Mouse (Mus musculus) midbrain, embryonic 14.5 days (tissue): ENCODE data around the gene Ang2. TPM values are rescaled to one million over a fixed set of nuclear protein-coding genes. Genes with fewer than 3 reads are reported as not detected.

ENCODE experiments used
- ATAC-seq: fragments of 200-750 bp; cut with Nextera tagmentation; 2 replicates; pipeline ENCODE4 v1.8.0; 2017; ENCODE audit warnings: moderate number of reproducible peaks, moderate library complexity; ENCODE audit not compliant: low FRiP score, low TSS enrichment
- DNase-seq: peaks from one replicate; pipeline ENCODE4 v3.0.0-alpha.2; 2015
- H3K27ac ChIP-seq: fragments of 300-500 bp; sonication (generic); replicated peaks from 2 replicates; pipeline ENCODE4 v1.5.1; 2014; ENCODE audit warnings: mild to moderate bottlenecking, low read depth, low read length, moderate library complexity
- H3K27me3 ChIP-seq: fragments of 300-500 bp; sonication (generic); 2 replicates; pipeline ENCODE4 v1.6.1; 2014; ENCODE audit warnings: low read length, control low read depth, mixed read lengths; ENCODE audit not compliant: control insufficient read depth, insufficient read depth
- H3K36me3 ChIP-seq: fragments of 300-500 bp; sonication (generic); 2 replicates; pipeline ENCODE4 v1.6.1; 2014; ENCODE audit warnings: low read length, control low read depth; ENCODE audit not compliant: control insufficient read depth, insufficient read depth
- H3K4me1 ChIP-seq: fragments of 300-500 bp; sonication (generic); 2 replicates; pipeline ENCODE4 v1.6.1; 2014; ENCODE audit warnings: mild to moderate bottlenecking, antibody characterized with exemption, low read length, control low read depth; ENCODE audit not compliant: control insufficient read depth, insufficient read depth
- H3K4me2 ChIP-seq: fragments of 300-500 bp; sonication (generic); 2 replicates; pipeline ENCODE4 v1.6.1; 2014; ENCODE audit warnings: mild to moderate bottlenecking, low read length, moderate library complexity
- H3K4me3 ChIP-seq: fragments of 300-500 bp; sonication (generic); replicated peaks from 2 replicates; pipeline ENCODE4 v1.5.1; 2014; ENCODE audit warnings: low read depth, low read length
- H3K9ac ChIP-seq: fragments of 300-500 bp; sonication (generic); replicated peaks from 2 replicates; pipeline ENCODE4 v1.6.1; 2014; ENCODE audit warnings: mild to moderate bottlenecking, low read length, moderate library complexity
- H3K9me3 ChIP-seq: fragments of 300-500 bp; sonication (generic); 2 replicates; pipeline ENCODE4 v1.6.1; 2016; ENCODE audit warnings: low read length, control low read depth, mixed read lengths; ENCODE audit not compliant: control insufficient read depth
- WGBS: fragments of 180-500 bp; shearing (Covaris S2); extraction: QIAGEN DNeasy Blood & Tissue Kit; methylation state at CpG from one replicate; pipeline ENCODE4 v1.1.7; 2014; 5-methylcytosine and 5-hydroxymethylcytosine counted together
- polyA plus RNA-seq: library from polyadenylated mRNA; unstranded; fragments of >200 nt; fragmentation: Nextera tagmentation; extraction: Ambion mirVana; gene quantifications from 2 replicates; pipeline ENCODE4 v1.2.1, GENCODE M21; 2014

Gene Ang2
- polyA plus RNA-seq, 1 experiment from 2014 or later: not detected

- no peak overlapping the region for H3K4me3 ChIP-seq
- 100% methylated on average over 1 of the region's 1 CpGs for WGBS
- no peak for ATAC-seq
- H3K27me3 ChIP-seq: no peaks in the 10 kb centered on the region
- no peak overlapping the region for H3K4me2 ChIP-seq
- no peak overlapping the region for H3K27ac ChIP-seq
- H3K4me1 ChIP-seq: no peaks in the 10 kb centered on the region
- H3K9me3 ChIP-seq: no peaks in the 10 kb centered on the region
- no peak overlapping the region for H3K9ac ChIP-seq
- no peak for DNase-seq
- no peaks in the 10 kb centered on the region for H3K36me3 ChIP-seq
Measured at GRCm38 (mm10) chr14:51157072-51157471, 41.9 kb downstream of the Ang2 start.

- Histone ChIP-seq H3K9ac (no peak overlapping the region), H3K27me3 (no peaks in the 10 kb centered on the region), H3K4me2 (no peak overlapping the region), H3K9me3 (no peaks in the 10 kb centered on the region), H3K36me3 (no peaks in the 10 kb centered on the region), H3K4me1 (no peaks in the 10 kb centered on the region), H3K27ac (no peak overlapping the region), H3K4me3 (no peak overlapping the region)
- 87% methylated on average over 4 of the region's 4 CpGs for WGBS
- ATAC-seq (no peak), DNase-seq (no peak)
Measured at GRCm38 (mm10) chr14:51156736-51157068, 42.2 kb downstream of the Ang2 start.

GRCm38 (mm10) chr14:51156056-51156735 is 42.8 kb downstream of the Ang2 start:
- no peaks in the 10 kb centered on the region for H3K27me3 ChIP-seq
- ATAC-seq: no peak
- H3K36me3 ChIP-seq: no peaks in the 10 kb centered on the region
- 88% methylated on average over 5 of the region's 5 CpGs for whole genome bisulfite sequencing
- no peak overlapping the region for H3K9ac ChIP-seq
- H3K4me2 ChIP-seq: no peak overlapping the region
- no peaks in the 10 kb centered on the region for H3K9me3 ChIP-seq
- H3K27ac ChIP-seq: no peak overlapping the region
- H3K4me3 ChIP-seq: no peak overlapping the region
- H3K4me1 ChIP-seq: no peaks in the 10 kb centered on the region
- DNase-seq: no peak

- Histone ChIP-seq H3K9ac (no peak overlapping the region), H3K4me3 (no peak overlapping the region), H3K27ac (no peak overlapping the region), H3K4me1 (no peaks in the 10 kb centered on the region), H3K9me3 (no peaks in the 10 kb centered on the region), H3K27me3 (no peaks in the 10 kb centered on the region), H3K4me2 (no peak overlapping the region), H3K36me3 (no peaks in the 10 kb centered on the region)
- WGBS: 90% methylated on average over 5 of the region's 5 CpGs
- DNase-seq (no peak), ATAC-seq (no peak)
Measured at GRCm38 (mm10) chr14:51152249-51152870, 46.6 kb downstream of the Ang2 start.

GRCm38 (mm10) chr14:51150206-51150831 is 48.6 kb downstream of the Ang2 start:
- Histone ChIP-seq H3K9ac (no peak overlapping the region), H3K27me3 (no peaks in the 10 kb centered on the region), H3K27ac (no peak overlapping the region), H3K4me1 (0 out of 2 replicates have a peak, but pooled peaks cover 3% of the 10 kb centered on the region), H3K4me3 (no peak overlapping the region), H3K36me3 (no peaks in the 10 kb centered on the region), H3K9me3 (no peaks in the 10 kb centered on the region), H3K4me2 (no peak overlapping the region)
- DNase-seq: no peak
- ATAC-seq: no peak
- WGBS: 87% methylated on average over 3 of the region's 3 CpGs

GRCm38 (mm10) chr14:51149164-51149563 is 49.8 kb downstream of the Ang2 start:
- no peak overlapping the region for H3K4me2 ChIP-seq
- no peak overlapping the region for H3K27ac ChIP-seq
- 0 out of 2 replicates have a peak, but pooled peaks cover 3% of the 10 kb centered on the region for H3K4me1 ChIP-seq
- H3K4me3 ChIP-seq: no peak overlapping the region
- H3K36me3 ChIP-seq: no peaks in the 10 kb centered on the region
- no peaks in the 10 kb centered on the region for H3K27me3 ChIP-seq
- no peaks in the 10 kb centered on the region for H3K9me3 ChIP-seq
- no peak overlapping the region for H3K9ac ChIP-seq
- WGBS: 72% methylated on average over 5 of the region's 5 CpGs
- DNase-seq (no peak), ATAC-seq (no peak)

- DNase-seq: no peak
- Histone ChIP-seq H3K36me3 (no peaks in the 10 kb centered on the region), H3K9ac (no peak overlapping the region), H3K27me3 (no peaks in the 10 kb centered on the region), H3K27ac (no peak overlapping the region), H3K9me3 (no peaks in the 10 kb centered on the region), H3K4me2 (no peak overlapping the region), H3K4me1 (0 out of 2 replicates have a peak, but pooled peaks cover 3% of the 10 kb centered on the region), H3K4me3 (no peak overlapping the region)
- WGBS: 67% methylated on average over 3 of the region's 3 CpGs
- ATAC-seq: no peak
Measured at GRCm38 (mm10) chr14:51148006-51148405, 50.9 kb downstream of the Ang2 start.

GRCm38 (mm10) chr14:51146685-51147084 is 52.3 kb downstream of the Ang2 start, which contains the start of gene Rnase1:
Rnase1 (minus strand) TSS chr14:51146785.
- H3K27ac ChIP-seq: no peak within 1 kb of the TSS
- no peak for ATAC-seq

More at GRCm38 (mm10) chr14:51146685-51147084, 52.3 kb downstream of the Ang2 start, which contains the start of gene Rnase1:
- H3K27me3 ChIP-seq: no peaks in the 10 kb centered on the region
- H3K9ac ChIP-seq: no peak within 1 kb of the TSS
- 0 out of 2 replicates have a peak, but pooled peaks cover 3% of the 10 kb centered on the region for H3K4me1 ChIP-seq
- no peak within 1 kb of the TSS for H3K4me2 ChIP-seq
- H3K9me3 ChIP-seq: no peaks in the 10 kb centered on the region
- H3K36me3 ChIP-seq: no peaks in the 10 kb centered on the region
- DNase-seq: peak; percentile 11
- H3K4me3 ChIP-seq: no peak within 1 kb of the TSS
- WGBS: 34% methylated on average over 2 of the region's 2 CpGs
